ENCODE assay signal across 9 mouse cellular contexts in the genomic region with DNA sequence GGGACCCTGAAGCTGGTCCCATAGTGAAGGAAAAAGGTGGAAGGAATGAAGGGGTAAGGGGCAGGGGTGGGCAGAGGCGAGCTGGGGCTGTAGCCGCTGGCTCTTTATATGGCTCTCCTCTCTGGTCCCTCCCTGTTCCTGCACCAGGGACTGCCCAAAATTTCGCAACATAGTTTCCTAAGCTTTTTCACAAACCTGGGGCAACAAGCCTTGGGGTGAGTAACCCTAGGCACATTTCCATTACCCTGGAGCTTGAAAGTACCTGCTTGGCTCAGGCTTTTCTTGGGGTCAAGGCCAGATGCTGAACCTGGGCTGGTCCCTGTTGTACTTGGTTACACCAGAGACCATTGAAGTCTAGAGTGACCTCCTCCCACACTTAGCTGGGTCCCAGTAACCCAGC. TPM values are rescaled to one million over a fixed set of nuclear protein-coding genes. Genes with fewer than 3 reads are reported as not detected.
A peak's percentile ranks its signal among the peaks of the same experiment; 100 is the strongest.
DNase-seq lines count a peak whose midpoint lies in the region; ATAC-seq and TF ChIP-seq lines count a peak whose summit lies in the region.
"Had no signal": no experiment of that assay in that cellular context is flagged by ENCODE, and none has a peak within 500 bp of the region (broad histone marks: within the 10 kb centered on the region; RNA-seq: fewer than 3 reads in every experiment).

Gene C3 (minus strand): TSS at position 123 of the 400 bp plus-strand sequence.

- ATAC-seq in common myeloid progenitor, adult 5-6 weeks (replicated peaks; ENCODE audit: low read depth, poor library complexity, severe bottlenecking), result peak; percentile 55
- peak; percentile 59 for ATAC-seq in liver, embryonic 13.5 days (ENCODE audit: low read depth)
- ATAC-seq: inflammation-experienced regulatory T-cells, adult 6 months had no signal

- peak within 1 kb of the TSS; percentile 43 for H3K9ac ChIP-seq in liver, embryonic 13.5 days

- H3K27ac ChIP-seq in thymus, adult 2 months (ENCODE audit: control insufficient read depth, insufficient read depth, low read length), result no peak within 1 kb of the TSS
- H3K27ac ChIP-seq in liver, embryonic 13.5 days, result peak within 1 kb of the TSS; percentile 59
- no peak within 1 kb of the TSS for H3K27ac ChIP-seq in hindbrain, embryonic 10.5 days

- H3K9me3 ChIP-seq in liver, embryonic 13.5 days (replicated peaks), result no peaks in the 10 kb centered on the region
- H3K9me3 ChIP-seq in hindbrain, embryonic 10.5 days, result no peaks in the 10 kb centered on the region

- intact Hi-C loops in left cerebral cortex, postnatal 25 days (cut with DNase I), result no loop called here

- no peak within 1 kb of the TSS for H3K4me3 ChIP-seq in thymus, adult 2 months (ENCODE audit: control insufficient read depth, insufficient read depth, low read length)
- peak within 1 kb of the TSS; percentile 41 for H3K4me3 ChIP-seq in liver, embryonic 13.5 days (replicated peaks)
- no peak within 1 kb of the TSS for H3K4me3 ChIP-seq in hindbrain, embryonic 10.5 days

- no peak for TF ChIP-seq CTCF in thymus, adult 2 months (IDR thresholded peaks at IDR 0.05; ENCODE audit: borderline replicate concordance, control insufficient read depth, extremely low read depth, insufficient read depth, low read length, poor library complexity)

- peaks cover 7% of the 10 kb centered on the region; the same call in 1 of the 2 replicates for H3K4me1 ChIP-seq in thymus, adult 2 months (replicated peaks; ENCODE audit: control insufficient read depth, insufficient read depth, low read length)
- H3K4me1 ChIP-seq in liver, embryonic 13.5 days (replicated peaks), result peaks cover 45% of the 10 kb centered on the region
- H3K4me1 ChIP-seq in hindbrain, embryonic 10.5 days (replicated peaks), result peaks cover 5% of the 10 kb centered on the region; the same call in 1 of the 2 replicates

- H3K4me2 ChIP-seq in liver, embryonic 13.5 days, result peak within 1 kb of the TSS; percentile 50

- no peaks in the 10 kb centered on the region for H3K36me3 ChIP-seq in thymus, adult 2 months (ENCODE audit: control insufficient read depth, insufficient read depth, low read length)
- peaks cover 2% of the 10 kb centered on the region; the same call in 1 of the 2 replicates for H3K36me3 ChIP-seq in liver, embryonic 13.5 days
- H3K36me3 ChIP-seq in hindbrain, embryonic 10.5 days, result no peaks in the 10 kb centered on the region

- WGBS in thymus, adult 2 months, result 94% methylated on average over 3 of the region's 3 CpGs
- 42% methylated on average over 3 of the region's 3 CpGs for WGBS in liver, embryonic 13.5 days (ENCODE audit: insufficient replicate concordance)
- 83% methylated on average over 3 of the region's 3 CpGs for WGBS in hindbrain, embryonic 10.5 days

- no peak for TF ChIP-seq POLR2A in thymus, adult 2 months (IDR thresholded peaks at IDR 0.05; ENCODE audit: control insufficient read depth, extremely low read depth, insufficient read depth, low read length, poor library complexity)

- no peaks in the 10 kb centered on the region for H3K27me3 ChIP-seq in thymus, adult 2 months (ENCODE audit: control insufficient read depth, insufficient read depth, low read length)
- peaks cover 10% of the 10 kb centered on the region; the same call in 1 of the 2 replicates for H3K27me3 ChIP-seq in liver, embryonic 13.5 days
- H3K27me3 ChIP-seq in hindbrain, embryonic 10.5 days (ENCODE audit: insufficient read depth, poor library complexity, severe bottlenecking), result peaks cover 8% of the 10 kb centered on the region; the same call in 1 of the 2 replicates

- DNase-seq in thymus, adult 2 months, result no peak
- DNase-seq in thymus, adult 18-20 months, result no peak
- DNase-seq in liver, embryonic 13.5 days, result no peak
- peak; percentile 61 for DNase-seq in skeletal muscle tissue, adult 2 months (ENCODE audit: low read depth, low spot score)
- DNase-seq in hindbrain, embryonic 10.5 days (ENCODE audit: low spot score), result no peak
- DNase-seq in left cerebral cortex, postnatal 25 days (ENCODE audit: low spot score in 2 of 2), result no peak
- DNase-seq in cerebellum, adult 9-10 months, result no peak

RNA-seq across cellular contexts. Expression of gene C3, which starts in this region (rescaled TPM):
- 139 and 152 TPM in 2 replicates for polyA plus RNA-seq in thymus, adult 2 months (2012; rRNA removed)
- 8.4 and 19.3 TPM in 2 replicates for total RNA-seq in common myeloid progenitor, adult 5-6 weeks (2017)
- 98.2 and 119 TPM in 2 replicates for polyA plus RNA-seq in liver, embryonic 13.5 days (2015; fragmentation: Nextera tagmentation; extraction: Ambion mirVana)
- 0.09 and 0.12 TPM in 2 replicates for polyA plus RNA-seq in hindbrain, embryonic 10.5 days (2016; fragmentation: Nextera tagmentation; extraction: Ambion mirVana)
- under 1 TPM; 0.41 to 0.48 TPM for total RNA-seq in left cerebral cortex, postnatal 25 days (2021)

Comparison
In these comparisons a context has a peak if more than half of its experiments do, and no peak if none do; other contexts are left out.
1. RNA of gene C3 (polyA plus RNA-seq): 139 to 152 TPM in thymus, adult 2 months and 98.2 to 119 TPM in liver, embryonic 13.5 days; 0.09 to 0.12 TPM in hindbrain, embryonic 10.5 days; every median in the first group is over 10 times any median in the second.